Mouse (Mus musculus) testis, adult 2 months (tissue): Measurements from ENCODE around the gene Kalrn. TPM values are rescaled to one million over a fixed set of nuclear protein-coding genes. Genes with fewer than 3 reads are reported as not detected.
A peak's percentile ranks its signal among the peaks of the same experiment; 100 is the strongest.

Experiments used
- H3K27ac ChIP-seq: fragments of 200-500 bp; 2 replicates; pipeline ENCODE4 v1.5.1; 2012; ENCODE audit warnings: low read depth, low read length; ENCODE audit not compliant: control insufficient read depth, insufficient read depth
- H3K27me3 ChIP-seq: fragments of 200-500 bp; 2 replicates; pipeline ENCODE4 v1.6.1; 2012; ENCODE audit warnings: mild to moderate bottlenecking, low read length, moderate library complexity; ENCODE audit not compliant: control insufficient read depth, insufficient read depth
- H3K36me3 ChIP-seq: fragments of 200-500 bp; 2 replicates; pipeline ENCODE4 v1.6.1; 2012; ENCODE audit warnings: mild to moderate bottlenecking, low read length; ENCODE audit not compliant: control insufficient read depth, insufficient read depth
- H3K4me1 ChIP-seq: fragments of 200-500 bp; 2 replicates; pipeline ENCODE4 v1.6.1; 2012; ENCODE audit warnings: low read length; ENCODE audit not compliant: control insufficient read depth, insufficient read depth
- H3K4me3 ChIP-seq: fragments of 200-500 bp; 2 replicates; pipeline ENCODE4 v1.5.1; 2012; ENCODE audit warnings: low read depth, mild to moderate bottlenecking, low read length, moderate library complexity, mixed read lengths; ENCODE audit not compliant: control insufficient read depth
- CTCF ChIP-seq: fragments of 200-500 bp; IDR thresholded peaks from 2 replicates; pipeline ENCODE4 v1.5.1; 2012; ENCODE audit warnings: low read depth, mild to moderate bottlenecking, inconsistent platforms, low read length, moderate library complexity; ENCODE audit not compliant: control insufficient read depth, insufficient read depth, insufficient replicate concordance
- POLR2A ChIP-seq: fragments of 200-500 bp; IDR thresholded peaks from 2 replicates; pipeline ENCODE4 v1.6.1; 2012; ENCODE audit warnings: low read depth, mild to moderate bottlenecking, inconsistent platforms, low read length, moderate library complexity; ENCODE audit not compliant: control insufficient read depth
- polyA plus RNA-seq: library from polyadenylated mRNA; depleted of rRNA; stranded (reverse); fragments of >200 nt; gene quantifications from 2 replicates; pipeline ENCODE4 v1.2.3, GENCODE M21; 2012

Kalrn gene
- polyA plus RNA-seq, 1 experiment: 5.7 TPM

DNA sequence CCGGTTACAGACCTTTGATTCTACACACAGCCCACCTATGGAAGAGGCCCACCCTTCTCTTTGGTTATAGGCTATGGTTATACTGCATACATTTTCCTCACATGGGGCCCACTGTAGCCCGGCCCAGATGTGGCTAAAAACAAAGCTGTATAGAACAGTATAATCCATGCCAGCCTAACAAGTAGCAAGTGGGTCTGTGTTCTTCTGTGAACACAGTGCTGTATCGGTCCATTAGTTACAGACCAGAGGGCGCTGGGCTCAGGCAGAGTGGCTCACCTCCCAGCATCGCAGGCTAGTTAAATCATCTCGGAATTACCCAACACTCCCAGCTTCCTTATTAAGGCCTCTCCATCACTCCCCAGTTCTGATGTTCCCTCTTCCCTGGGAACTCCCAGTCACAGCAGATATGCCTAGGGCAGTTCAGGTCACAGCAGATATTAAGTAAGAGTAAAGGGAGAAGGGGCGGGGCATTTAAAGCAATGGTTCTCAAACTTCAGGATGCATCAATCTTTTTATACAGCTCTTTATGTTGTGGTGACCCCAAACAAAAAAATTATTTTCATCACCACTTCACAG is 221.7 kb downstream of the Kalrn start:
- Histone ChIP-seq H3K27ac (no peak overlapping the region), H3K4me3 (no peak overlapping the region), H3K36me3 (no peaks in the 10 kb centered on the region), H3K4me1 (peaks cover 2% of the 10 kb centered on the region; the same call in 1 of the 2 replicates), H3K27me3 (no peaks in the 10 kb centered on the region)
- TF ChIP-seq POLR2A: no peak
- TF ChIP-seq CTCF: no peak

- TF ChIP-seq CTCF: no peak
- TF ChIP-seq POLR2A: no peak
- Histone ChIP-seq H3K4me1 (no peaks in the 10 kb centered on the region; the same call in 1 of the 2 replicates), H3K27ac (peak overlapping the region; percentile 73), H3K4me3 (no peak overlapping the region), H3K36me3 (no peaks in the 10 kb centered on the region), H3K27me3 (no peaks in the 10 kb centered on the region)
These were observed 225.8 kb downstream of the Kalrn start for GRCm38 (mm10) chr16:34347574-34347973.

DNA sequence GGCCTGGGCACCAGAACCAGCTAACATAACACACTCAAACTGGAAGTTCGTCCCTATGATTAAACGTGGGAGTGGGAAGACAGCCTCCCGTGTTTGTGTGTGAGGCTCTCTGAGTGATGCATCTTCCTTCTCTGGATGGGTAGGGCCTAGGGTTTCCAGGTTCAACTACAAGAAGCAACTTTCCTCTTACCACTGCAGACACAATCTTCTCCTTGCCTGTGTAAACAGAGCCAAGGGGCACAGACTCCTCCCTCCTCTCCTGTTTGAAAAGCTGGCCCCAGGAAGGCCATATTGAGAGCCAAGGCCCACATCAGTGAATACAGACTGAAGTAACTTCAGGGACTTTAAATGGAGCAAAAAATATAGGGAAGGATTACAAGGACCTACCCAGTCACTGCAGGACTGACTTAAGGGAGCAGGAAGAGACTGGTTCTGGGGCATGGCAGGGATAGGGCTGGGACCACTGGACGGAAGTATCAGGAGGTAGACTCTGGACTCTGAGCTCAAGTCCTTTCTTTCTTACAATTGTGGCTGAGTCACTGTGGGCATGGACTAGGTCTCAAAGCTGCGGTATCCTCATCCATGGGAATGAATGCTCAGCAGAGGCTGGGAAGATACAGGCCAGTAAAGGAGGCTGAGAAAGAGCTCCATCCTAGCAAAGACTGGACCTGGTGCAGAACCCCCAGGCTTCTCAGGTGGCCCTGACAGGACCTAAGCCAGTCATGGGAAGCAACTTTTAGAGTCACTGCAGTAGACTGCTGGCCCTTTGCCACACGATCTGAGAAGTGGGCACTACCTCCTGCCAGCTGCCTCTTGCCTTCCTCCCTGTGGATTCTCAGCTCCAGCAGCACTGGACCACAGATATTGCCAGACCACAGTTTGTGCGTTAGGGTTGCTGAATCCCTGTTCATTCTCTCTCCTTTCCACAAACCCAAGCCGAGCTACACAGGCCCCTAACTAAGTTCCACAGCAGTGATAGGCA is 228.1 kb downstream of the Kalrn start:
- H3K27me3 ChIP-seq: no peaks in the 10 kb centered on the region
- no peaks in the 10 kb centered on the region; the same call in 1 of the 2 replicates for H3K4me1 ChIP-seq
- no peak overlapping the region for H3K27ac ChIP-seq
- peak overlapping the region; percentile 15; the same call in 1 of the 2 replicates for H3K4me3 ChIP-seq
- no peaks in the 10 kb centered on the region for H3K36me3 ChIP-seq
- TF ChIP-seq CTCF (no peak), POLR2A (no peak)

- H3K4me3 ChIP-seq: no peak overlapping the region
- H3K4me1 ChIP-seq: no peaks in the 10 kb centered on the region; the same call in 1 of the 2 replicates
- no peaks in the 10 kb centered on the region for H3K27me3 ChIP-seq
- TF ChIP-seq CTCF (no peak), POLR2A (no peak)
- H3K27ac ChIP-seq: no peak overlapping the region
- H3K36me3 ChIP-seq: no peaks in the 10 kb centered on the region
These were observed 229.4 kb downstream of the Kalrn start for GRCm38 (mm10) chr16:34343968-34344367.

DNA sequence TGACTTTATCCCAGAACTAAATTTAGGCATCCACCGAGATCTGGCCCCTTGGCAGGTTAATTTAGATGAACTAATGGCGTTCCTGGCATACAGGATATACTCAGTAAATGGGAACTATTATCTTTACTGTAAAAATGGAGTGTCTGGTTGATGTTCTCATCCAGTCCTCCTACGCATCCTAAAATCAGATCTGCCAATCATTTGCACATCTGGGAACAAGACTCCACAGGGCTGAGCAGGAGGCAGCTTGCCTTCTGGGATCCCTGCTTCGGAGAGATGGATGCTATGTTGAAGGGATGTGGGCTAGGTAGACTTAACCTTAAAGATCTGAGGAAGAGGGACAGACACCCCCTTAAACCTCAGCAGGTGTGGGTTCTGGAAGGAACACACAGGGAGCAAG is 230.2 kb downstream of the Kalrn start:
- no peak for TF ChIP-seq CTCF
- TF ChIP-seq POLR2A: no peak
- no peak overlapping the region for H3K27ac ChIP-seq
- H3K36me3 ChIP-seq: no peaks in the 10 kb centered on the region
- no peaks in the 10 kb centered on the region for H3K27me3 ChIP-seq
- H3K4me3 ChIP-seq: no peak overlapping the region
- H3K4me1 ChIP-seq: no peaks in the 10 kb centered on the region; the same call in 1 of the 2 replicates

GRCm38 (mm10) chr16:34342369-34343160 is 230.8 kb downstream of the Kalrn start:
- H3K36me3 ChIP-seq: no peaks in the 10 kb centered on the region
- H3K4me3 ChIP-seq: no peak overlapping the region
- no peak overlapping the region for H3K27ac ChIP-seq

GRCm38 (mm10) chr16:34334919-34335318 is 238.4 kb downstream of the Kalrn start:
- Histone ChIP-seq H3K27ac (no peak overlapping the region), H3K4me1 (no peaks in the 10 kb centered on the region), H3K36me3 (no peaks in the 10 kb centered on the region), H3K4me3 (no peak overlapping the region), H3K27me3 (no peaks in the 10 kb centered on the region)
- TF ChIP-seq POLR2A: no peak
- TF ChIP-seq CTCF: no peak

More at GRCm38 (mm10) chr16:34342369-34343160, 230.8 kb downstream of the Kalrn start:
- Histone ChIP-seq H3K4me1 (no peaks in the 10 kb centered on the region; the same call in 1 of the 2 replicates), H3K27me3 (no peaks in the 10 kb centered on the region)
- no peak for TF ChIP-seq CTCF
